Mouse (Mus musculus): ENCODE results near the gene Crb2. TPM values are rescaled to one million over a fixed set of nuclear protein-coding genes. Genes with fewer than 3 reads are reported as not detected.

Crb2 gene
- polyA plus RNA-seq, 1 experiment from 2014 or later = 2.1 TPM

DNA sequence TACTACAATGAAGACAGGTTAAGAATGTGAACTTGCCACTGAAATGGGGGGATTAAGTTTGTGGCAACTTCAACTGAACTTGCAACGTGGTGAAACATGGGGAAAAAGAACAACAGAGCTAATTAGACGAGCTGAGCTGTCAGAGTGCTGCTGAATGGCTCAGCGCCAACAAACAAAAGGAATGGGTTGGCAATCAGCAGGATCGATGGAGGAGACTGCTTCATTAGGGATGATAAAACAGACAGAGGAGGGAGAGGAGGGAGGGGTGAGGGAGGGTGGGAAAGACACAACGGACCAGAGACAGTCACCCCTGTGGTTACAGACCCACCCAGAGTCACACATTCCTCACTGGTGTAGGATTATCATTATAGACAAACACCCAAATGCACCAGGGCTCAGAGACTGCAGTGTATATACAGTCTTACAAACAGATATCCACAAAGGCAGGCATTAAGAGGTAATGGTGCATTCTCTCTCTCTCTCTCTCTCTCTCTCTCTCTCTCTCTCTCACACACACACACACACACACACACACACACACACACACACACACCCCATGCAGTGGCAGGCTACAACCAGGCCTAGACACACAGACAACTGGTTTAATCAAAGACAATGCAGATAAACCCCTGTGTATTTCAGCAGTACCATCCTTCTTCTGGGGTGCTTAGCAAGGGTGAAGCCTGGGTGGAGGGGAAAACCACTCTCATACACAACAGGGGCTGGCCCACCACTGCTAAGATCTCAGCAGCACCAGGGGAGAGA lies 42.9 kb downstream of the Crb2 start:
- no peaks in the 10 kb centered on the region for H3K4me1 ChIP-seq (replicated peaks)
- 26% methylated on average over 5 of the region's 5 CpGs for WGBS
- H3K36me3 ChIP-seq = no peaks in the 10 kb centered on the region
- no peak overlapping the region for H3K4me3 ChIP-seq (replicated peaks)
- H3K27ac ChIP-seq = no peak overlapping the region
- ATAC-seq = no peak
- H3K27me3 ChIP-seq (replicated peaks) = no peaks in the 10 kb centered on the region
- no peak overlapping the region for H3K4me2 ChIP-seq (replicated peaks)
- H3K9ac ChIP-seq = no peak overlapping the region
- no peaks in the 10 kb centered on the region for H3K9me3 ChIP-seq

DNA sequence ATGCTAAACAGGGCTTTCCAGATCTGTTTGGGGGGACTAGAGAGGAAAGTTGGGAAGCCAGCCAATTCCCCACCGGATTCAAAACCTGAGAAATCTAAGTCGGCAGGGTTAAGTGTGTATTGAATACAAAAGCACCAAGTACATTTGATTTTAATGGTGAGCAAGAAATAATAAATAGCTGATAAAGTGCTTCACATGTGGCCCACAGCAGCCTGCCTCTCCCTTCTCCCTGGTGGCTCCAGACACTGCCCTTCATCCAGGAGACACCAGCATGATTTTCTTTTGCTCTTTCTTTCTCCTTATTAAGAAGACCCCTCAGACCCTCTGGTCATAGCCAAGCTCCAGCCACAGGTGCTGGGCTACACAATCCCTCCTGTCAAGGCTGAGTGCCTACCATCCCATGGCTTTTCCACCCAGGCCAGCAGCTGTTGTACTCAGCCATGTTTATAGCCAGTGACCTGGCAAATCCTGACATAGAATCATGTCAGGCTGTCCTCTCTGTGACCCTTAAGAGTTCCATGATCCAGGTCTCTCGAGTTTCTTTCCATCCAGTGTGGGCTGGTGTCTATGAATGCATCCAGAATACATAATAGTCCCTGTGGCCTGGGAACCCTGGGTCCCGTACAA lies 43.6 kb downstream of the Crb2 start:
- H3K9me3 ChIP-seq = no peaks in the 10 kb centered on the region
- 48% methylated on average over 4 of the region's 4 CpGs for WGBS
- H3K4me2 ChIP-seq (replicated peaks) = no peak overlapping the region
- H3K27me3 ChIP-seq (replicated peaks) = no peaks in the 10 kb centered on the region
- H3K36me3 ChIP-seq = no peaks in the 10 kb centered on the region
- H3K27ac ChIP-seq = no peak overlapping the region
- no peak overlapping the region for H3K4me3 ChIP-seq (replicated peaks)
- H3K4me1 ChIP-seq (replicated peaks) = no peaks in the 10 kb centered on the region
- no peak overlapping the region for H3K9ac ChIP-seq
- ATAC-seq = no peak

GRCm38 (mm10) chr2:37822122-37822521 lies 46.1 kb downstream of the Crb2 start:
- no peak overlapping the region for H3K4me3 ChIP-seq (replicated peaks)
- no peaks in the 10 kb centered on the region for H3K27me3 ChIP-seq (replicated peaks)
- no peaks in the 10 kb centered on the region for H3K9me3 ChIP-seq
- 79% methylated on average over 5 of the region's 5 CpGs for WGBS
- no peak overlapping the region for H3K9ac ChIP-seq
- H3K36me3 ChIP-seq = no peaks in the 10 kb centered on the region
- no peaks in the 10 kb centered on the region for H3K4me1 ChIP-seq (replicated peaks)
- no peak for ATAC-seq
- H3K4me2 ChIP-seq (replicated peaks) = no peak overlapping the region
- H3K27ac ChIP-seq = no peak overlapping the region

- Histone ChIP-seq H3K4me2 (replicated peaks) (no peak overlapping the region), H3K27ac (no peak overlapping the region), H3K9me3 (no peaks in the 10 kb centered on the region), H3K27me3 (replicated peaks) (no peaks in the 10 kb centered on the region), H3K4me3 (replicated peaks) (no peak overlapping the region), H3K4me1 (replicated peaks) (no peaks in the 10 kb centered on the region), H3K9ac (no peak overlapping the region), H3K36me3 (no peaks in the 10 kb centered on the region)
- ATAC-seq = no peak
- 77% methylated on average over 2 of the region's 2 CpGs for WGBS
These were observed 47.8 kb downstream of the Crb2 start for GRCm38 (mm10) chr2:37823826-37824225.

DNA sequence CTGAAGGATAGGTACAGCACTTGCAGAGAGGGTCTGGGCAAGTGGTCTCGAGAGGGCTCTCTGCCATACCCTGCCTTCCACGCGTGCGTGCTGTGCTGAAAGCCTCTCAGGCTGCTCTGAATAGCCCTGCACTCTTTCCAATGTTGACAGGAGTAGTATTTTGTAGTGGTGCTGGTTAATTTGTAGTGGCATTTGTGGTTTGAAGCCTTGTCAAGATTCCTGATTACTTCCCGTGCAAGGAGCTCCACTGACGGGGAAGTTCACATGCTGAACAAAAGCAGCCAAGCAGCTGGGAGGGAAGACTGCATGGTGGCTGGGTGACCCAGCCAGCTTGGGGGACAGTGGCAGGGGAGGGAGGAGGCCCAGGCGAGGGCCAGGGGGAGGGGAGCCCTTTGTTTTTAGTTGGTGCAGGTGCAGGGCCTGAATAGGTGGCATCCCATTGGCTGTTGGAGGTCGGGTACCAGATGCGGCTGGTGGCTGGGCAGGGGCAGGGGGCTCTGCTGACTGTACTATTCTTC lies 53.8 kb downstream of the Crb2 start:
- no peak overlapping the region for H3K4me2 ChIP-seq (replicated peaks)
- no peak overlapping the region for H3K27ac ChIP-seq
- WGBS = 61% methylated on average over 9 of the region's 9 CpGs
- no peak for ATAC-seq
- no peaks in the 10 kb centered on the region for H3K4me1 ChIP-seq (replicated peaks)
- H3K36me3 ChIP-seq = no peaks in the 10 kb centered on the region
- no peaks in the 10 kb centered on the region for H3K27me3 ChIP-seq (replicated peaks)
- no peaks in the 10 kb centered on the region for H3K9me3 ChIP-seq
- H3K9ac ChIP-seq = no peak overlapping the region
- H3K4me3 ChIP-seq (replicated peaks) = no peak overlapping the region

DNA sequence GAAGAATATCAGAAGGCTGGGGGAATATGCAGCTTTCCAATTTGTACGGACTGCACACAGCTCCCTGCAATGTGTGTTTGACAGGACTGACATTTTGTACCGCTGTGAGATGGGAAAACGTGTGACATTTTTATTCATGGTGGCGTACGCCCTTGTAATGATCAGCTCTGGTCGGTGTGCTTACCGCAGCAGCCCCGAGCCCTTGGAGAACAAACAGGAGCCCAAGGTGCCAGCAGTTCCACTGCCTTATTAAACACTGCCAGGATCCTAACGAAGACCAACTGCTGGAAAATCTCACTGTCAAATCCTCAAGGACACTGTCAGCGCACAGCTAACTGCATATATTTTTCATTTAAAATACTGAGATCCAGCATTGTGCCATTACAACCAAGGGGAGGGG lies 56.2 kb downstream of the Crb2 start:
- no peak overlapping the region for H3K4me2 ChIP-seq (replicated peaks)
- no peak overlapping the region for H3K9ac ChIP-seq
- H3K36me3 ChIP-seq = no peaks in the 10 kb centered on the region
- ATAC-seq = no peak
- 64% methylated on average over 10 of the region's 10 CpGs for WGBS
- no peak overlapping the region for H3K27ac ChIP-seq
- H3K4me3 ChIP-seq (replicated peaks) = no peak overlapping the region
- no peaks in the 10 kb centered on the region for H3K9me3 ChIP-seq
- H3K4me1 ChIP-seq (replicated peaks) = no peaks in the 10 kb centered on the region
- no peaks in the 10 kb centered on the region for H3K27me3 ChIP-seq (replicated peaks)

- 94% methylated on average over 3 of the region's 3 CpGs for WGBS
- Histone ChIP-seq H3K9ac (no peak overlapping the region), H3K4me2 (replicated peaks) (no peak overlapping the region), H3K9me3 (no peaks in the 10 kb centered on the region), H3K4me1 (replicated peaks) (0 out of 2 replicates have a peak, but pooled peaks cover 3% of the 10 kb centered on the region), H3K36me3 (no peaks in the 10 kb centered on the region), H3K27me3 (replicated peaks) (no peaks in the 10 kb centered on the region), H3K27ac (no peak overlapping the region), H3K4me3 (replicated peaks) (no peak overlapping the region)
- ATAC-seq = no peak
These were observed 60.9 kb downstream of the Crb2 start for GRCm38 (mm10) chr2:37836926-37837325.

DNA sequence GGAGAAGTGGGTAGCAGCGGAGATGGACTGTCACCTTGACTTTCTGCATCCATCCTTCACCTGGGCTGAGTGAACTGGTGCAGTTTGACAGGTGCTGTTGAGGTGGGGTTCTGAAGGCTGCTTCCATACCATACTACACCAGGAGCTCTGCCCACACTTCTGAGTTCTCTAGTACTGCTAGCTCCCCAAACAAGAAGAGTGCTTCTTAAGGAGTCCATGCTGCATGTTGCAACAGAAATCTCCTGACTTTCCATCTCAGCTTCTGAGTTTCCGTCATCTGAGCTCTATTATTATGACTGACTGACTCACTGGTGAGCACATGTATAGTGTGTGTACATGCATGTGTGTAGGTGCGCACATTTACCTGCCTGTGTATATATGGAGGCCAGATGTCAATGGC lies 61.5 kb downstream of the Crb2 start:
- Histone ChIP-seq H3K36me3 (no peaks in the 10 kb centered on the region), H3K4me3 (replicated peaks) (no peak overlapping the region), H3K4me2 (replicated peaks) (no peak overlapping the region), H3K9me3 (no peaks in the 10 kb centered on the region), H3K27me3 (replicated peaks) (no peaks in the 10 kb centered on the region), H3K27ac (no peak overlapping the region), H3K4me1 (replicated peaks) (0 out of 2 replicates have a peak, but pooled peaks cover 3% of the 10 kb centered on the region), H3K9ac (no peak overlapping the region)
- WGBS = 88% methylated on average over 3 of the region's 3 CpGs
- ATAC-seq = 0 out of 2 replicates have a peak, but pooled peaks have one; percentile 7

GRCm38 (mm10) chr2:37838202-37838984 lies 62.3 kb downstream of the Crb2 start:
- WGBS = 72% methylated on average over 7 of the region's 7 CpGs
- Histone ChIP-seq H3K27ac (no peak overlapping the region), H3K4me3 (replicated peaks) (no peak overlapping the region), H3K27me3 (replicated peaks) (no peaks in the 10 kb centered on the region), H3K9ac (no peak overlapping the region), H3K4me1 (replicated peaks) (0 out of 2 replicates have a peak, but pooled peaks cover 3% of the 10 kb centered on the region), H3K9me3 (no peaks in the 10 kb centered on the region), H3K36me3 (no peaks in the 10 kb centered on the region), H3K4me2 (replicated peaks) (no peak overlapping the region)
- peak; percentile 68 for ATAC-seq

- H3K27ac ChIP-seq = no peak overlapping the region
- H3K36me3 ChIP-seq = no peaks in the 10 kb centered on the region
- no peaks in the 10 kb centered on the region for H3K27me3 ChIP-seq (replicated peaks)
- H3K9ac ChIP-seq = no peak overlapping the region
- no peak for ATAC-seq
- H3K9me3 ChIP-seq = no peaks in the 10 kb centered on the region
- no peak overlapping the region for H3K4me2 ChIP-seq (replicated peaks)
- 0 out of 2 replicates have a peak, but pooled peaks cover 3% of the 10 kb centered on the region for H3K4me1 ChIP-seq (replicated peaks)
- no peak overlapping the region for H3K4me3 ChIP-seq (replicated peaks)
These were observed 63.9 kb downstream of the Crb2 start for GRCm38 (mm10) chr2:37839922-37840321.

DNA sequence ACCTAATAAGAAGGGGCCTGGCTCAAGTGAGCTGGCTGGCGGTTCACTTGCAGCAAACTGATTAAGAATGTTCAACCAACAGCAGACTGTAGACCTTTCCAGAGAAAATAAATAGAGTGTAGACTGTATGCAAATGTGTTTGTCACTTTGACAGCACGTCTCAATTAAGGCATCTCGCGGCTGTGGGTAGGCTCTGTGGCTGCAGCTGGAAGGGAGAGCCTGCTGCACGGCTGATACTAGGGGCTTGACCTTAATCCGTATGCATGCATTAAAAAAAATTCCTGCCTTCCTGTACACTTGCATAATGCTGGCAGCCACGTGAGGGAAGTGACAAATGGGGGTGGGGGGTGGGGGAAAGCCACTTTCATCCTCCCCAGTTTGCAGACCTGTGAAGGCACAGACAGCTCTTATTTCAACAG lies 66.1 kb downstream of the Crb2 start:
- Histone ChIP-seq H3K4me1 (replicated peaks) (0 out of 2 replicates have a peak, but pooled peaks cover 3% of the 10 kb centered on the region), H3K9ac (no peak overlapping the region), H3K9me3 (no peaks in the 10 kb centered on the region), H3K27ac (no peak overlapping the region), H3K36me3 (no peaks in the 10 kb centered on the region), H3K4me2 (replicated peaks) (no peak overlapping the region), H3K4me3 (replicated peaks) (no peak overlapping the region), H3K27me3 (replicated peaks) (no peaks in the 10 kb centered on the region)
- WGBS = 31% methylated on average over 7 of the region's 7 CpGs
- no peak for ATAC-seq

DNA sequence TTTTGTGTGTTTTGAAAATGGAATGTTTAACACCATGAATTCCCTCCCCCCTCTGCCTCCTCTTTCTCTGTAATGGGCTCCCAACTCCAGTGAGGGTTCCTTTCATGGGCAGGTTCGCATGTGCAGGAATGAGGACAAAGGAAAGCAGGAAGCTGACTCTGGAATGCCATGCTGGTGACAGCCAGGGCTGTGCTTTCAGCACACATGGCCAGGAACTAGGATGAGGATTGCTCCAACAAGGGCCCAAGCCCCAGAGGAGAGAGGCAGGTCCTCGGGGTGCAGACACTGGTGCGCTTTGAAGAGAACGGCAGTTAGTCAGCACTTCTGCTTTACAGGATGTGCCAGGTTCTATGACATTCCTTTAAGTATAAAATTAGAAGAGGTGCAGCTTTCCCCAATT lies 66.7 kb downstream of the Crb2 start:
- no peak overlapping the region for H3K27ac ChIP-seq
- no peak for ATAC-seq

More for the DNA sequence above, 66.7 kb downstream of the Crb2 start:
- 51% methylated on average over 4 of the region's 4 CpGs for WGBS
- 0 out of 2 replicates have a peak, but pooled peaks cover 3% of the 10 kb centered on the region for H3K4me1 ChIP-seq (replicated peaks)
- no peak overlapping the region for H3K9ac ChIP-seq
- H3K4me3 ChIP-seq (replicated peaks) = no peak overlapping the region
- no peaks in the 10 kb centered on the region for H3K27me3 ChIP-seq (replicated peaks)
- H3K4me2 ChIP-seq (replicated peaks) = no peak overlapping the region
- no peaks in the 10 kb centered on the region for H3K36me3 ChIP-seq
- H3K9me3 ChIP-seq = no peaks in the 10 kb centered on the region

Data from intestine, embryonic 15.5 days (tissue).